Mouse (Mus musculus) heart, adult 2 months (tissue): Measurements from ENCODE around the gene Hdac4.
A peak's percentile ranks its signal among the peaks of the same experiment; 100 is the strongest.

ENCODE experiments used
- CTCF ChIP-seq: fragments of 200-600 bp; IDR thresholded peaks from 2 replicates; pipeline ENCODE4 v1.8.1; 2022; ENCODE audit warnings: antibody characterized with exemption, mild to moderate bottlenecking, moderate library complexity
- POLR2A ChIP-seq: fragments of 200-500 bp; IDR thresholded peaks from 2 replicates; pipeline ENCODE4 v1.6.1; 2011; ENCODE audit warnings: mild to moderate bottlenecking, low read depth, low read length, control low read depth; ENCODE audit not compliant: insufficient read depth

DNA sequence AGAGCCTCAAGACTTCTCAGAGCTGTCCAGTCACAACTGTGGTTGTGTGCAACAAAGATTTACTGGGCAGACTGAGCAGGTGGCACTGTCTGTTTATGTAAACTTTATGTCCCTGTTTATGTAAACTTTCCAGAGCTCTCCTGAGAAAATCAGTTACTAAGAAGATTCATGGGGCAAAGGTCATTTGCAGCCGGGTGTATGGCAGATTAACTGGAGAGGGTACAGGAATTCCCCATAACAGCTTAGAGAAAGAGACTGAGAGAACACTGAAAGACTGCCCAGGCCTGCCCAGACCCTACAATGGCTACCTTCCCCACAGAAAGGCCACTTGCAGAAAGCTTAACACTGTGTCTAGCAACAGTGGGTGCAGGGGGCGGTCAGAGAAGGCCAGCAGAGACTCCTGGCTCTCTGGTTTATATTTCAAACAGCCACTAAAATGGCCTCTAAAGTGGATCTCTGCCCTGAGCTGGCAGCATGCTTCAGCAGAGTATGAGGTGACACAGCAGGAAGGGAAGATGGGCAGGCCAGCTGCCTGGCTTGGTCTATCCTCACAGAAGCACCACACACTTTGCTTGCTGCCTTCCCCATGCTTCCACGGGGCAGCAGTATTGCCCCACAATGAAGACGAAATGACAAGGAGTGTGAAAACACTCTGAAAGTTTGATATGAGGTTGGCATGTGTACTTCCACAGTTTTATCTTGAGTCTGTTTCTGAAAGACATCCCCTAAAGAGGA lies 179.4 kb downstream of the Hdac4 start:
- no peak for TF ChIP-seq POLR2A
- TF ChIP-seq CTCF: peak; percentile 68
